Mouse (Mus musculus): ENCODE measurements around the gene Rufy2.

DNA sequence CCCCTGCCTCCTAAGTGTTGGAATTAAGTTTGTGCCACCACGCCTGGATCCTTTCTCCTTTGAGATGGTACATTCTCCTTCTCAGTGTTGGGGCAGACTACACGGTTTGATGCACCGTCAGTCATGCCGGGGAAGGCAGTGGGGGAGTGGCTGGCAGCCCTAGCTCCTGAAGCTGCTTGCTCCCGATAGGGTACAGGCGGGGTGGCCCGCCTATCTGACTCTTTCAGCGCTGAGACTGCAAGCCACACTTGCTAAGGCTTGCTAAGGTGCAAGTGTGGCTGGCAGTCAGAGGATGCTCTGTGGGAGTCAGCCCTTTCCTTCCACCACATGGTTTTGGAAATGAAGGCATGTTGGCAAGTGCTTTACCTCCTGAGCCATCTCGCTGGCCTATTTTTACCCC is 20.6 kb downstream of the Rufy2 start:
- no peak for TF ChIP-seq MAX (IDR thresholded peaks at IDR 0.05; ENCODE audit: low read length)
- no peak for TF ChIP-seq EP300 (IDR thresholded peaks at IDR 0.05; ENCODE audit: low read length)
- no peak for TF ChIP-seq IRF4 (IDR thresholded peaks at IDR 0.05; ENCODE audit: low read depth, low read length)
- TF ChIP-seq E2F4 (IDR thresholded peaks at IDR 0.05; ENCODE audit: insufficient replicate concordance, low read depth, low read length), result no peak
- no peak for TF ChIP-seq SIN3A (IDR thresholded peaks at IDR 0.05; ENCODE audit: low read length)
- no peak for TF ChIP-seq BHLHE40 (IDR thresholded peaks at IDR 0.05; ENCODE audit: low read depth, low read length)
- TF ChIP-seq POLR2A (IDR thresholded peaks at IDR 0.05; ENCODE audit: low read depth, low read length), result no peak
- TF ChIP-seq TCF12 (IDR thresholded peaks at IDR 0.05; ENCODE audit: low read depth, low read length), result no peak
